Mouse (Mus musculus): Measurements from ENCODE around the gene Dnmt3b.
"Not testable (repeated sequence)": the region's sequence is repeated elsewhere in the genome, so short reads cannot be mapped to it uniquely, and the experiment has no call there.

Dnmt3b gene

GRCm38 (mm10) chr2:153710701-153711330, 61.6 kb downstream of the Dnmt3b start:
- peak; percentile 29 for DNase-seq (ENCODE audit: low read depth, low spot score)

- no peak for DNase-seq (ENCODE audit: low read depth, low spot score)
Observed at GRCm38 (mm10) chr2:153712646-153713091, 63.4 kb downstream of the Dnmt3b start.

GRCm38 (mm10) chr2:153713227-153713626, 64.0 kb downstream of the Dnmt3b start:
- no peak for DNase-seq (ENCODE audit: low read depth, low spot score)

GRCm38 (mm10) chr2:153717861-153718260, 68.6 kb downstream of the Dnmt3b start:
- not testable (repeated sequence) for DNase-seq (ENCODE audit: low read depth, low spot score)

- DNase-seq (ENCODE audit: low read depth, low spot score), result no peak
Observed at GRCm38 (mm10) chr2:153723098-153723497, 73.8 kb downstream of the Dnmt3b start.

- no peak for DNase-seq (ENCODE audit: low read depth, low spot score)
Observed at GRCm38 (mm10) chr2:153724424-153724823, 75.2 kb downstream of the Dnmt3b start.

- DNase-seq (ENCODE audit: low read depth, low spot score), result no peak
Observed at GRCm38 (mm10) chr2:153724871-153725270, 75.6 kb downstream of the Dnmt3b start.

GRCm38 (mm10) chr2:153725291-153725690, 76.0 kb downstream of the Dnmt3b start:
- DNase-seq (ENCODE audit: low read depth, low spot score), result no peak

- no peak for DNase-seq (ENCODE audit: low read depth, low spot score)
Observed at GRCm38 (mm10) chr2:153734033-153734432, 84.8 kb downstream of the Dnmt3b start.

Measured in CD4-positive helper T cell, adult 2 months (primary cell).